Mouse (Mus musculus) spleen, adult 18-20 months (tissue): ENCODE measurements around the gene Cep57l1.

Source experiments
- DNase-seq, 2 experiments: peaks; one replicate each; pipeline ENCODE4 v3.0.0; 2022; ENCODE audit warnings: mixed read lengths in 2 of 2

The Cep57l1 gene

GRCm38 (mm10) chr10:41735398-41735797 is 74.3 kb downstream of the Cep57l1 start:
- DNase-seq, result no peak

GRCm38 (mm10) chr10:41733214-41733613 is 76.5 kb downstream of the Cep57l1 start:
- DNase-seq, result no peak

- no peak for DNase-seq
Observed at GRCm38 (mm10) chr10:41731932-41732331, 77.7 kb downstream of the Cep57l1 start.

GRCm38 (mm10) chr10:41730746-41731145 is 78.9 kb downstream of the Cep57l1 start:
- DNase-seq, result no peak

GRCm38 (mm10) chr10:41726215-41726614 is 83.5 kb downstream of the Cep57l1 start:
- DNase-seq, result no peak

- no peak for DNase-seq
Observed at GRCm38 (mm10) chr10:41719587-41719986, 90.1 kb downstream of the Cep57l1 start.

- DNase-seq, result no peak
Observed at GRCm38 (mm10) chr10:41716029-41716897, 93.4 kb downstream of the Cep57l1 start, which contains the start of gene Ccdc162. Gene Ccdc162 (minus strand): TSS chr10:41716634.

- no peak for DNase-seq
Observed at GRCm38 (mm10) chr10:41715557-41715956, 94.1 kb downstream of the Cep57l1 start.

GRCm38 (mm10) chr10:41711467-41711866 is 98.2 kb downstream of the Cep57l1 start:
- no peak for DNase-seq

GRCm38 (mm10) chr10:41710773-41711172 is 98.9 kb downstream of the Cep57l1 start:
- DNase-seq, result no peak

GRCm38 (mm10) chr10:41709341-41709740 is 100.3 kb downstream of the Cep57l1 start:
- DNase-seq, result no peak

GRCm38 (mm10) chr10:41699669-41700068 is 110.0 kb downstream of the Cep57l1 start:
- DNase-seq, result no peak

GRCm38 (mm10) chr10:41697040-41697439 is 112.6 kb downstream of the Cep57l1 start:
- DNase-seq, result no peak

- DNase-seq, result no peak
Observed at GRCm38 (mm10) chr10:41690978-41691377, 118.7 kb downstream of the Cep57l1 start.

GRCm38 (mm10) chr10:41689941-41690887 is 119.5 kb downstream of the Cep57l1 start:
- DNase-seq, result peak; percentile 23 to 62

- DNase-seq, result no peak
Observed at GRCm38 (mm10) chr10:41684548-41684996, 125.1 kb downstream of the Cep57l1 start.

GRCm38 (mm10) chr10:41682546-41683393 is 126.9 kb downstream of the Cep57l1 start:
- DNase-seq, result peak; percentile 69 to 87

- peak; percentile 23 to 52 for DNase-seq
Observed at GRCm38 (mm10) chr10:41678746-41679360, 130.8 kb downstream of the Cep57l1 start.

- DNase-seq, result no peak
Observed at GRCm38 (mm10) chr10:41677396-41677795, 132.3 kb downstream of the Cep57l1 start.

GRCm38 (mm10) chr10:41676661-41677061 is 133.0 kb downstream of the Cep57l1 start:
- no peak for DNase-seq

GRCm38 (mm10) chr10:41675842-41676571 is 133.7 kb downstream of the Cep57l1 start:
- DNase-seq, result no peak
